Mouse (Mus musculus) hindbrain, embryonic 10.5 days (tissue): ENCODE measurements around the gene Mtfmt. TPM values are rescaled to one million over a fixed set of nuclear protein-coding genes. Genes with fewer than 3 reads are reported as not detected.
A peak's percentile ranks its signal among the peaks of the same experiment; 100 is the strongest.

ENCODE experiments used
- DNase-seq: peaks from one replicate; pipeline ENCODE4 v3.0.0-alpha.2; 2017; ENCODE audit warnings: low spot score
- H3K27ac ChIP-seq: fragments of 300-500 bp; sonication (generic); 2 replicates; pipeline ENCODE4 v1.5.1; 2016; ENCODE audit warnings: mild to moderate bottlenecking, moderate library complexity
- H3K27me3 ChIP-seq: fragments of 300-500 bp; sonication (generic); 2 replicates; pipeline ENCODE4 v1.6.1; 2016; ENCODE audit warnings: mild to moderate bottlenecking; ENCODE audit not compliant: poor library complexity, insufficient read depth, severe bottlenecking
- H3K36me3 ChIP-seq: fragments of 300-500 bp; sonication (generic); 2 replicates; pipeline ENCODE4 v1.6.1; 2016; ENCODE audit warnings: mild to moderate bottlenecking, moderate library complexity
- H3K4me1 ChIP-seq: fragments of 300-500 bp; sonication (generic); replicated peaks from 2 replicates; pipeline ENCODE4 v1.6.1; 2016; ENCODE audit warnings: mild to moderate bottlenecking
- H3K4me3 ChIP-seq: fragments of 300-500 bp; sonication (generic); 2 replicates; pipeline ENCODE4 v1.5.1; 2016; ENCODE audit warnings: mild to moderate bottlenecking, moderate library complexity
- H3K9me3 ChIP-seq: fragments of 300-500 bp; sonication (generic); 2 replicates; pipeline ENCODE4 v1.6.1; 2016; ENCODE audit warnings: mild to moderate bottlenecking, moderate library complexity
- WGBS: fragments of 180-500 bp; shearing (Covaris S2); methylation state at CpG from one replicate; pipeline ENCODE4 v1.1.7; 2016; 5-methylcytosine and 5-hydroxymethylcytosine counted together
- polyA plus RNA-seq: library from polyadenylated mRNA; unstranded; fragments of >200 nt; fragmentation: Nextera tagmentation; extraction: Ambion mirVana; gene quantifications from 2 replicates; pipeline ENCODE4 v1.2.1, GENCODE M21; 2016

Mtfmt gene
- polyA plus RNA-seq, 1 experiment from 2014 or later, result 20.5 TPM

- peaks cover 11% of the 10 kb centered on the region for H3K36me3 ChIP-seq
- no peak overlapping the region for H3K27ac ChIP-seq
- 58% methylated on average over 5 of the region's 5 CpGs for WGBS
- DNase-seq, result peak; percentile 57
- H3K27me3 ChIP-seq, result no peaks in the 10 kb centered on the region
- H3K4me3 ChIP-seq, result no peak overlapping the region
- no peaks in the 10 kb centered on the region for H3K9me3 ChIP-seq
- H3K4me1 ChIP-seq, result peaks cover 10% of the 10 kb centered on the region
Observed at GRCm38 (mm10) chr9:65434140-65434539, 1.4 kb upstream of the Mtfmt start.

- Histone ChIP-seq H3K9me3 (no peaks in the 10 kb centered on the region), H3K4me1 (peaks cover 10% of the 10 kb centered on the region), H3K27me3 (no peaks in the 10 kb centered on the region), H3K4me3 (peak overlapping the region; percentile 79), H3K36me3 (peaks cover 19% of the 10 kb centered on the region), H3K27ac (no peak overlapping the region)
- WGBS, result 70% methylated on average over 4 of the region's 4 CpGs
- DNase-seq, result no peak
Observed at GRCm38 (mm10) chr9:65435211-65435610, 371 bp upstream of the Mtfmt start.

GRCm38 (mm10) chr9:65444692-65445091 is 9.1 kb downstream of the Mtfmt start:
- no peaks in the 10 kb centered on the region for H3K27me3 ChIP-seq
- no peak overlapping the region for H3K4me3 ChIP-seq
- H3K27ac ChIP-seq, result no peak overlapping the region
- no peak for DNase-seq
- H3K9me3 ChIP-seq, result peaks cover 3% of the 10 kb centered on the region; the same call in 1 of the 2 replicates
- 92% methylated on average over 4 of the region's 4 CpGs for WGBS
- peaks cover 82% of the 10 kb centered on the region for H3K36me3 ChIP-seq
- no peaks in the 10 kb centered on the region for H3K4me1 ChIP-seq

- Histone ChIP-seq H3K9me3 (peaks cover 3% of the 10 kb centered on the region; the same call in 1 of the 2 replicates), H3K36me3 (peaks cover 89% of the 10 kb centered on the region), H3K27me3 (no peaks in the 10 kb centered on the region), H3K4me3 (no peak overlapping the region), H3K4me1 (no peaks in the 10 kb centered on the region), H3K27ac (no peak overlapping the region)
- DNase-seq, result no peak
- 93% methylated on average over 6 of the region's 6 CpGs for WGBS
Observed at GRCm38 (mm10) chr9:65447951-65448350, 12.4 kb downstream of the Mtfmt start.

GRCm38 (mm10) chr9:65458975-65459374 is 23.4 kb downstream of the Mtfmt start:
- Histone ChIP-seq H3K4me3 (no peak overlapping the region), H3K36me3 (no peaks in the 10 kb centered on the region; the same call in 1 of the 2 replicates), H3K27ac (no peak overlapping the region), H3K27me3 (no peaks in the 10 kb centered on the region), H3K4me1 (peaks cover 26% of the 10 kb centered on the region), H3K9me3 (no peaks in the 10 kb centered on the region)
- WGBS, result 88% methylated on average over 2 of the region's 2 CpGs
- DNase-seq, result no peak

- H3K36me3 ChIP-seq, result peaks cover 11% of the 10 kb centered on the region
- no peaks in the 10 kb centered on the region for H3K27me3 ChIP-seq
- H3K27ac ChIP-seq, result peak overlapping the region; percentile 93
- 43% methylated on average over 3 of the region's 3 CpGs for WGBS
- H3K4me3 ChIP-seq, result peak overlapping the region; percentile 85
- peaks cover 26% of the 10 kb centered on the region for H3K4me1 ChIP-seq
- no peaks in the 10 kb centered on the region for H3K9me3 ChIP-seq
- no peak for DNase-seq
Observed at GRCm38 (mm10) chr9:65460198-65460597, 24.6 kb downstream of the Mtfmt start.

GRCm38 (mm10) chr9:65460732-65461442 is 25.3 kb downstream of the Mtfmt start, which contains the start of gene Spg21:
Spg21 (plus strand) TSS chr9:65460947.
- Histone ChIP-seq H3K27ac (peak within 1 kb of the TSS; percentile 93), H3K27me3 (no peaks in the 10 kb centered on the region), H3K9me3 (no peaks in the 10 kb centered on the region), H3K4me3 (peak within 1 kb of the TSS; percentile 85), H3K36me3 (peaks cover 18% of the 10 kb centered on the region), H3K4me1 (peaks cover 26% of the 10 kb centered on the region)
- DNase-seq, result peak; percentile 98
- WGBS, result under 1% methylated on average over 53 of the region's 53 CpGs

- DNase-seq, result no peak
- no peaks in the 10 kb centered on the region for H3K27me3 ChIP-seq
- WGBS, result 80% methylated on average over 5 of the region's 5 CpGs
- H3K36me3 ChIP-seq, result peaks cover 34% of the 10 kb centered on the region
- H3K9me3 ChIP-seq, result no peaks in the 10 kb centered on the region
- H3K4me3 ChIP-seq, result no peak overlapping the region
- peaks cover 28% of the 10 kb centered on the region for H3K4me1 ChIP-seq
- H3K27ac ChIP-seq, result no peak overlapping the region
Observed at GRCm38 (mm10) chr9:65462544-65462943, 27.0 kb downstream of the Mtfmt start.

GRCm38 (mm10) chr9:65464161-65464560 is 28.6 kb downstream of the Mtfmt start:
- Histone ChIP-seq H3K27me3 (no peaks in the 10 kb centered on the region), H3K4me3 (no peak overlapping the region), H3K36me3 (peaks cover 38% of the 10 kb centered on the region), H3K27ac (no peak overlapping the region), H3K9me3 (no peaks in the 10 kb centered on the region), H3K4me1 (peaks cover 40% of the 10 kb centered on the region)
- 95% methylated on average over 6 of the region's 6 CpGs for WGBS
- no peak for DNase-seq

GRCm38 (mm10) chr9:65465241-65465640 is 29.7 kb downstream of the Mtfmt start:
- Histone ChIP-seq H3K4me1 (peaks cover 33% of the 10 kb centered on the region), H3K27ac (no peak overlapping the region), H3K36me3 (peaks cover 49% of the 10 kb centered on the region)

GRCm38 (mm10) chr9:65467686-65468085 is 32.1 kb downstream of the Mtfmt start:
- Histone ChIP-seq H3K36me3 (peaks cover 69% of the 10 kb centered on the region), H3K27ac (peak overlapping the region; percentile 71; the same call in 1 of the 2 replicates)
- peak; percentile 10 for DNase-seq

More at GRCm38 (mm10) chr9:65465241-65465640, 29.7 kb downstream of the Mtfmt start:
- no peaks in the 10 kb centered on the region for H3K27me3 ChIP-seq
- no peak overlapping the region for H3K4me3 ChIP-seq
- DNase-seq, result no peak
- 91% methylated on average over 2 of the region's 2 CpGs for WGBS
- no peaks in the 10 kb centered on the region for H3K9me3 ChIP-seq

GRCm38 (mm10) chr9:65472769-65473168 is 37.2 kb downstream of the Mtfmt start:
- DNase-seq, result no peak
- WGBS, result 93% methylated on average over 4 of the region's 4 CpGs
- peaks cover 83% of the 10 kb centered on the region for H3K36me3 ChIP-seq

More at GRCm38 (mm10) chr9:65467686-65468085, 32.1 kb downstream of the Mtfmt start:
- H3K4me1 ChIP-seq, result peaks cover 14% of the 10 kb centered on the region
- H3K9me3 ChIP-seq, result no peaks in the 10 kb centered on the region
- no peak overlapping the region for H3K4me3 ChIP-seq
- H3K27me3 ChIP-seq, result no peaks in the 10 kb centered on the region
- 57% methylated on average over 11 of the region's 11 CpGs for WGBS

GRCm38 (mm10) chr9:65479158-65479557 is 43.6 kb downstream of the Mtfmt start:
- H3K36me3 ChIP-seq, result peaks cover 98% of the 10 kb centered on the region
- H3K4me1 ChIP-seq, result no peaks in the 10 kb centered on the region
- H3K9me3 ChIP-seq, result no peaks in the 10 kb centered on the region
- no peaks in the 10 kb centered on the region for H3K27me3 ChIP-seq
- no peak for DNase-seq
- no peak overlapping the region for H3K4me3 ChIP-seq
- H3K27ac ChIP-seq, result no peak overlapping the region
- 87% methylated on average over 8 of the region's 8 CpGs for WGBS

More at GRCm38 (mm10) chr9:65472769-65473168, 37.2 kb downstream of the Mtfmt start:
- peaks cover 10% of the 10 kb centered on the region for H3K4me1 ChIP-seq
- no peak overlapping the region for H3K4me3 ChIP-seq
- no peaks in the 10 kb centered on the region for H3K9me3 ChIP-seq
- no peaks in the 10 kb centered on the region for H3K27me3 ChIP-seq
- H3K27ac ChIP-seq, result no peak overlapping the region
